Mouse (Mus musculus): ENCODE data around the gene Pskh1.

Gene Pskh1

DNA sequence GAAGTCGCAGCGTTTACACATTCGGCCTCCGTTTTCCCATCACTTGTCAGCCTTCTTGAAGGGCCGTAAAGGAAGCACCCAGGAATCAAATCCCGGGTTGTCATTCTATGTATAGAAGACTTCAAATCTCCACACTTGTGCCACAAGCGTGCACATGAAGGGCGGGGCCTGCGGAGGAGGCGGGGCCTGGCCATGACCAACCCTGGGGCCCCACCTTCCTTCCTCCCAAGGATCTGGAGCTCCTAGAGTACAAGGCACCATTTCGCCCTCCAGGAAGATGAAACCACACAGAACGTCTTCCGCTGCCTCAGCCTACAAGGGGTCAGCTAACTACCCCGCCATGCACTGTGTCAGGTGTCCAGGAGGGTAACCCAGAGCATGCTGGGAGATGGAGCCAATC is 60.9 kb downstream of the Pskh1 start:
- DNase-seq, result no peak

DNA sequence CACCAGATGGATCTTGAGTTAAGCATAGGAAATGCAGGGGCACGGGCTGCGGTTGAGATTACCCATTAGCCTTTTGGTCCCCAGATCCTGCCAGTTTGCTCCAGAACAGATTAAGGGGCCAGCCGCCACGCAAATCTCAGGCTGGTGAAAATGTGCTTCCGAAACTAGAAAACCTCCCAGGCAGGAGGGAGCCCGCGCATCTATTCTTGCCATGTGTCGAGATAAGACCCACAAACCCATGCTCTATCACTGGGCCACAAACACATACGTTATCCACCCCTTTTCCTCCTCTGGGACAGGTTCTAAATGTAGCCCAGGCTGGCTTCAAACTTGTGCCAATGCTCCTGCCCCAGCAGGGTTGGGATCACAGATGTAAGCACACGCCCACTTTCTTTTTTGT is 61.3 kb downstream of the Pskh1 start:
- no peak for DNase-seq

DNA sequence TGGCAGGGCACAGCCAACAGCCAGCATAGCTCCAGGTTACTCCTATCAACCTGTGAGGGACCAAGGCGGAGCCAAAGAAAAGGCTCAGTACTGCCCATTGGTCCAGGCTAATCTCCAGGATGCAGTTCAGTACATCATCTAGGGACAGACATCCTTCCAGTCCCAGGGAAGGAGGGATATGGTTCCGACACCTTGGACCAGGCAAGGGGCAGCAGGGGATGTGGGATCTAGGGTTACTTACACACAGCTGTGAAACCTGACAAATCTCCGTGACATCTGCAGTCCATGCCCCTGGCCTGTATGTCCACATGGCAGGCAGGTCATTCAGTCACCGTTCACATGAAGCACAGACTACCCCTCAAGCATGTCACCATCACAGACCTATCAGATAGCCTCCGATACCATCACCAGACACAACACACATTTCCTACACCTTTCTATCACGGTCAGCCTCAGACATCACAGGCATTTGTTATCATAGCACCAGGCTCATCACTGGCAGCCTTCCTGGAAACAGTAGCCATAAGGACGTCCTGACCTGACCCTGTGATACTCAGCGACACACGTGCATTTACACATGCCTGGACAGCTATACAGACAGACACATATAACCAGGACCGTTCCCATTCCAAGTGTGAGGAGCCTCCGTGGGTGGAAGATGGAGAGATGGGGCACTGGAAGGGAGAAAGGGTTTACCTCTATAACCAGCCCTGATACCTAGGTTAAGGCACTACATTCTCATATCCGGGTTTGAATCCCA is 64.4 kb downstream of the Pskh1 start:
- DNase-seq, result no peak

DNA sequence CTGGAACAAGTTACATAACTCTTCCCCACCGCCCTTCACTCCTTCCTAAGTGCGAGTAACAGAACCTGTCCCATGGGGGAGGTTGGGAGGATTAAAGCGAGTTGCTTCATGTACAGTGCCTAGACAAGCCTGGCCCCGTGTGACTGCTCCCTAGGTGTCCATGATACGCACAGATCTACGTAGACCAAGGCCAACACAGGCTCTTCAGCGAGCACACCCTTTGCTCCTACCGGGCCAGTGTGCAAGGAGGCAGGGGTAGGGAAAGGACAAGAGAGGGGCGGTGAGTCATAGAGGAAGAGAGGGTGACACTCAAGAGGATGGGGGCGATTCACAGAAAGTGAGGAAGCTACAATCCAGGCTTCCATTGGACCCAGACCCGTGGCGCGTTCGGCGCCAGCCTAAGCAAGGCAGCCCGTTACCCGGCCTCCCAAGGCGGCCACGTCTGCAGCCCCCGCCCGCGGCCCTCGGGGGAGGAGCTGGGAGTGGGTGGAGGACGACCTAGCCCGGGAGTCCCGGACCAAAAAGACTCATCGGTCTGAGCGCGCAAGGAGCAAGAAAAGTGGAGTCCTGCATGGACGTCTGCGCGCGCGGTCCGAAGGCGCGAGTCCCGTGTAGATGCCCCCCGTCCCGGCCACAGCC is 65.1 kb downstream of the Pskh1 start:
- DNase-seq, result no peak

DNA sequence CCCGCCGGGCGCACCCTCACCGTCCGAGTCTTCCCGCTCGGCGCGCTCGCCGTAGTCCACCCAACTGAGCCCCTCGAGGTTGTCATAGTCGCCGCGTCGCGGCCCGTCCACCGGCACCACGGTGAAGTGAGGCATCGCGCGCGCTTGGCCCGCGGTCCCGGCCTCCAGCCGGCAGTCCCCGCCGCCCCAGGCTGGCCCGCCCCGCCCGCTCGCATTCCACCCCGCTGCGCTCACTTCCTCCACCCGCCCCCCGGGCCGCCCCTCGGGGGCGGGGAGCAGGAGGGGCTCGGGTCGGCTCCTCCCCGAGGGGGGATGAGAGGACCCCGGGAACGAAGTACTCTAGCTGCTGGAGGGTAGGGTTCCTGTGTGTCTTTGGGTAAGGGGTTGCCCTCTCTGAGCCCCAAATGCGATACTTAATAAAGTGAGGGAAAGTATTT is 65.7 kb downstream of the Pskh1 start, which contains the start of gene Slc12a4:
Gene Slc12a4, minus strand, starts transcription at position 193 of the 437 bp plus-strand sequence.
- no peak for DNase-seq

DNA sequence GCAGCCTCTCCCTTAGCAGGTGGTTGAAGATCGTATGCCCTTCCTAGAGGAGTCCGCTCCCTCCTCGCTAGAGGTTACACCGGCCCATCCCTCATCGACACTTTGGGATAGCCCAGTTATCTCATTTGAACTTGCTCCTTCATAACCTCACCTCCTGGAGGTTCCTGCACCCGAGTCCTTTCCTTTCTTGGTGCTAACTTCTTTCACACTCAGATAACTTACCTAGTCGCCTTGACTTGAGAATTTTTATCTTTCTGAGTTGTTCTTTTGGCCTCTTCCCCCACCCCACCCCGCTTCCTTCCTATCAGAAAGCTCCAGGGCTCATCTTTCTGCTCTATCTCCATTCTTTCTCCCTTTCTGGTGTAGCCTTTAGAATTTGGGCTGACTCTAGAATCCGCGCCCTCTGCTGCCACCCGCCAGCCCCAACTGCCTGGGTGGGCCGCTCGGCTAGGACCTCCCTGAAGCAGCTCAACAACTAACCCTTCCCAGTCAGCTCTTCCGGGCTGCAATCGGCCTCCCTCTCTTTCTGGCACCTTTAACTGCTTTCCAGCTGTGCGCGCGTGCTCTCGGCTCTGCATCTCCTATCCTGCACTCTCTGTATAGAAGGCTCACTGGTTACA is 66.6 kb downstream of the Pskh1 start:
- DNase-seq, result no peak

DNA sequence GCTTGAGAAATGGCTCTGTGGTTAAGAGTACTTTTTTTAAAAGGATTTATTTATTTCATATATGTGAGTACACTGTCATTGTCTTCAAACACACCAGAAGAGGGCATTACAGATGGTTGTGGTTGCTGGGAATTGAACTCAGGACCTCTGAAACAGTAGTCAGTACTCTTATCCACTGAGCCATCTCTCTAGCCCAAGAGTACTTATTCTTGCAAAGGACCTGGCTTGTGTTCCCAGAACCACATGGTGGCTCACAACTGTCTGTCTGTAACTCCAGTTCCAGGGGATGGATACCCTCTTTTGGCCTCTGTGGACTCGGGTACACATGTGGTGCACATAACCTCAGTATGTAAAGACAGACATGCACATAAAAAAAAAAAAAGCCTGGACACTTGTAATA is 69.1 kb downstream of the Pskh1 start:
- no peak for DNase-seq

DNA sequence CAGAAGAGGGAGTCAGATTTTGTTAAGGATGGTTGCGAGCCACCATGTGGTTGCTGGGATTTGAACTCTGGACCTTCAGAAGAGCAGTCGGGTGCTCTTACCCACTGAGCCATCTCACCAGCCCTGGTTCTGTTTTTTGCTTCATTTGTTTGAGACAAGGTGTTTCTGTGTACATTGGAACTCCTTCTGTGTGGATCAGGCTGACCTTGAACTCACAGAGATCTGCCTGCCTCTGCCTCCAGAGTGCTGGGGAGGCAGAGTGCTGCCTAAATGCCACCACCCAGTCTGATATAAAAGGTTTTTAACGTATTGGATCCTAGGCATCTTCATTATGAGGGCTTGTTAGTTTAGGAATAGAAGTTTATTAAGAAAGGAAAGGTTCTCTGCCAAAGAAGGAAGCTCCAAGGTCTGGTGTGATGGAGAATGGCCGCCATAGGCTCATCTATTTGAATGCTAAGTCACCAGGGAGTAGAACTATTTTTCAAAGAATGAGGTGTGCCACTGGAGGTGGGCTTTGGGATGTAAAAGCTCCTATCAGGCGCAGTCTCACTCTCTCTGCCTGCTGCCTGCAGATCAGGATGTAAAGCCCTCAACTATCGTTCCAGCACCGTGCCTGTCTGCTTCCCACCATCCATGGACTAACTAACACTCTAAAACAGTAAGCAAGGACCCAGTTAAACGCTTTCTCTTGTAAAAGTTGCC is 70.9 kb downstream of the Pskh1 start:
- DNase-seq, result no peak

DNA sequence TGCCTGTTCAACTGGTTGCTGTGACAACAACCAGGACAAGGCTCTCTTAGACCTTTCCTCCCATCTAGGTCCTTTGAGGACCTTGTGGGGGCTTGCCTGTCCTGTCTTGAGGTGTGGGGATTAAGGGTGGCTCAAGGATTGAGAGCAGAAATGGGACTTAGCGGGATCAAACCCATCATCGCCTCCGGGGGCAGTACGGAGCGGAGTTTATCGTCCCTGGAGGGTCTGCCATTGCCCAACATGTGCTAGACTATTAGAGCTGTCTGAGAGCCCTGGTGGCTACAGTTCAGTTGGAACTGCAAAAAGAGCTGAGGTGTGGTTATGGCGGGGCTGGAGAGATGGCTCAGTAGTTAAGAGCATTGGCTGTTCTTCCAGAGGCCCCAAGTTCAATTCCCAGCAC is 75.1 kb downstream of the Pskh1 start:
- no peak for DNase-seq

DNA sequence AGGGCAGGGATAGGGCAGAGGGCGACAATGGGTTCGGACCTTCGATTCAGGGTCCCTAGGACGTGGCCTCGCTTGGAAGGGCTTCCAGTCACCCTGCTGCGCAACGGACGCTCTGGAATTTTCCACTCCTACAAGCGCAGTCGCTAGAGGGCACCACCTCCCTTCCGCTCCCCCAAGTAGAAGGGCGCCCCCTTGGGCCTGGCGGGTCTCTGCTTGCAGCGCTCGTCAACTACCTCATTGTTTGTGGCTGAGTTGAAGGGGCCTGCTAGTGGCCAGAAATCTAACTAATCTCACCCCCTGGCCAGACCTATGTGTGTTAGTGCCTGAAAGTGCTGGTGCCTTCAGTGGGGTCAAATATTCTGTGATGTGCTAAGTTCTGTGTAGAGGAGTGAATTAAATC is 79.1 kb downstream of the Pskh1 start, which contains the start of gene Dpep3:
Gene Dpep3, minus strand, starts transcription at position 105 of the 400 bp plus-strand sequence.
- DNase-seq, result no peak

DNA sequence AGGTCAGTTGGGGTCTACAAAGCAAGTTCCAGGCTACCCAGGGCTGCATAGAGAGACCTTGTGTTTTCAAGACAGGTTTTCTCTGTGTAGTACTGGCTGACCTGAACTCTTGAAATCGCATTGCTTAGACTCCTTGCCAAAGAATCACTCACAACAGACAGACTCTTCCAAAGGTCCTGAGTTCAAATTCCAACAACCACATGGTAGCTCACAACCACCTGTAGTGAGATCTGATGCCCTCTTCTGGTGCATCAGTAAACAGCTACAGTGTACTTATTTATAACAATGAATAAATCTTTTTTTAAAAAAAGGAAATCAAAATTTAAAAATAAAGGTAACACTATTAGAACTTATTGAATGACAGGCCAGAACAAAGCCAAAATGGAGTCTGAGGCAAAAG is 80.9 kb downstream of the Pskh1 start:
- no peak for DNase-seq

Measured in cerebellum, adult 11-12 months (tissue).